Mouse (Mus musculus) kidney, embryonic 16.5 days (tissue): Measurements from ENCODE around the gene Pex1. TPM values are rescaled to one million over a fixed set of nuclear protein-coding genes. Genes with fewer than 3 reads are reported as not detected.

ENCODE experiments used
- ATAC-seq: fragments of 200-750 bp; cut with Nextera tagmentation; 2 replicates; pipeline ENCODE4 v1.8.0; 2017; ENCODE audit warnings: moderate TSS enrichment; ENCODE audit not compliant: low FRiP score, low TSS enrichment
- H3K27ac ChIP-seq: fragments of 300-500 bp; sonication (generic); 2 replicates; pipeline ENCODE4 v1.5.1; 2014; ENCODE audit warnings: low read length
- H3K27me3 ChIP-seq: fragments of 300-500 bp; sonication (generic); 2 replicates; pipeline ENCODE4 v1.6.1; 2014; ENCODE audit warnings: low read length, control low read depth, mixed read lengths; ENCODE audit not compliant: insufficient read depth
- H3K36me3 ChIP-seq: fragments of 300-500 bp; sonication (generic); 2 replicates; pipeline ENCODE4 v1.6.1; 2014; ENCODE audit warnings: low read length, control low read depth, mixed read lengths; ENCODE audit not compliant: insufficient read depth
- H3K4me1 ChIP-seq: fragments of 300-500 bp; sonication (generic); 2 replicates; pipeline ENCODE4 v1.6.1; 2014; ENCODE audit warnings: low read length, control low read depth, mixed read lengths; ENCODE audit not compliant: insufficient read depth
- H3K4me2 ChIP-seq: fragments of 300-500 bp; sonication (generic); replicated peaks from 2 replicates; pipeline ENCODE4 v1.6.1; 2014; ENCODE audit warnings: low read depth, low read length
- H3K4me3 ChIP-seq: fragments of 300-500 bp; sonication (generic); 2 replicates; pipeline ENCODE4 v1.5.1; 2014; ENCODE audit warnings: mild to moderate bottlenecking, low read length
- H3K9ac ChIP-seq: fragments of 300-500 bp; sonication (generic); replicated peaks from 2 replicates; pipeline ENCODE4 v1.6.1; 2014; ENCODE audit warnings: low read length
- H3K9me3 ChIP-seq: fragments of 300-500 bp; sonication (generic); 2 replicates; pipeline ENCODE4 v1.6.1; 2016; ENCODE audit warnings: low read length, control low read depth
- WGBS: fragments of 180-500 bp; shearing (Covaris S2); extraction: QIAGEN DNeasy Blood & Tissue Kit; methylation state at CpG from one replicate; pipeline ENCODE4 v1.1.7; 2014; 5-methylcytosine and 5-hydroxymethylcytosine counted together
- polyA plus RNA-seq: library from polyadenylated mRNA; unstranded; fragments of >200 nt; fragmentation: Nextera tagmentation; extraction: Ambion mirVana; gene quantifications from 2 replicates; pipeline ENCODE4 v1.2.1, GENCODE M21; 2015

Pex1 gene
- polyA plus RNA-seq, 1 experiment from 2014 or later: 14.3 TPM

DNA sequence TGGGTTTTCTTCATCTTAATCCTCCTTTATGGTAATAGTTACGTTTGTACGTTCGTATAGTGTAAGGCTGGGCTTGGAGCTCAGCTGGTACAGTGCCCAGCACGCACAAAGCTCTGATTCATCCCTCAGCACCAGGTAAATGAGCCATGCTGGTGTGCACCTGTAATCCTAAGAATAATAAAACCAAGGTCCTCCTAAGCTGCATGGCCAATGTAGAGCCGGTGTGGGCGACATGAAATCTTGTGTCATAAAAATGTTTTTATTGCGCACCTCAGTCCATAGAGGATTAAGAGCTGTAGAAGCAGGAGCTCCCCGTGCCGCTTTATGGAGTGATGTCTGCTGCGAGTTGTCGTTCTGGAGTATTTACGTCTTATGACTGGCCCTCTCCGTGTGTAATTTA, 37.4 kb downstream of the Pex1 start:
- ATAC-seq: no peak
- H3K36me3 ChIP-seq: peaks cover 19% of the 10 kb centered on the region
- no peaks in the 10 kb centered on the region for H3K9me3 ChIP-seq
- no peaks in the 10 kb centered on the region for H3K4me1 ChIP-seq
- no peak overlapping the region for H3K4me3 ChIP-seq
- H3K9ac ChIP-seq: no peak overlapping the region
- H3K27ac ChIP-seq: no peak overlapping the region
- 92% methylated on average over 13 of the region's 13 CpGs for WGBS
- H3K4me2 ChIP-seq: no peak overlapping the region
- H3K27me3 ChIP-seq: no peaks in the 10 kb centered on the region

DNA sequence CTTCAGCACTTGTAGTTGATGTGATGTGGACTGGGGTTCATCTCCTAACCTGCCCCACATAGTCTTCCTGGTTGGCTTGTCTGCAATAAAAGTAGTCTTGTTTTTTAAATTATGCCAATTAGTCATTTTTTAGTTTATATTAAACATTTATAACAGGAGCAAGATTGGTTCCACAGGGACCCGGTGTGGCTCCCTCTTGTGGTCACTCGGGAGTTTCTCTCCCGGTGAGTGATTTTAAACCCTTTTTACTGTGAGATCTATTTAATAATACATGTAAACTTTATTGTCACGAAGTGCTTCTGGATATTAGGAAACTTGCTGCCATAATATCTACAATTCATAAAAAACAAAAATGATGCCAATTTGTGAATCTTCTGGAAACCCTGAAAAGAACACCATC, 38.1 kb downstream of the Pex1 start:
- H3K9me3 ChIP-seq: no peaks in the 10 kb centered on the region
- H3K4me3 ChIP-seq: no peak overlapping the region
- no peak overlapping the region for H3K4me2 ChIP-seq
- no peaks in the 10 kb centered on the region for H3K27me3 ChIP-seq
- WGBS: 69% methylated on average over 4 of the region's 4 CpGs
- peaks cover 19% of the 10 kb centered on the region for H3K36me3 ChIP-seq
- ATAC-seq: no peak
- H3K4me1 ChIP-seq: no peaks in the 10 kb centered on the region
- no peak overlapping the region for H3K9ac ChIP-seq
- no peak overlapping the region for H3K27ac ChIP-seq

DNA sequence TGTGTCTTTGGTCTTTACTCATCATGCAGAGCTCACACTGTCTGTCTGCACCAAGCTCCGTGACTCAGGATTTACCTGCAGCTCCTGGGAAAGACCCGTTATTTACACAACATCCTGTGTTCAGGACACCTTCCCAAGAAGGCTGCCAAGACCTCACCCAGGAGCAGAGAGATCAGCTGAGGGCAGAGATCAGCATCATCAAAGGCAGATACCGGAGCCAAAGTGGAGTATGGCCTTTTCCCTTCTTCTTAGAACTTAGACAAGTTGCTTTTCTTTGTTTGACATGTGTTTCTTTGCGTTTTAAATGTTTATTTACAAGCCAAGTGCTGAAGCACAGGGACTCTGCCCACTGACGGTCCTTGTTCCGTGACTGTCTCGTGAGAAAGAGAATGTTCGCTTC, 39.4 kb downstream of the Pex1 start:
- no peak for ATAC-seq
- Histone ChIP-seq H3K9ac (no peak overlapping the region), H3K4me1 (no peaks in the 10 kb centered on the region), H3K27me3 (no peaks in the 10 kb centered on the region), H3K4me2 (no peak overlapping the region), H3K4me3 (no peak overlapping the region), H3K9me3 (no peaks in the 10 kb centered on the region), H3K27ac (no peak overlapping the region), H3K36me3 (peaks cover 20% of the 10 kb centered on the region)
- WGBS: 88% methylated on average over 8 of the region's 8 CpGs

DNA sequence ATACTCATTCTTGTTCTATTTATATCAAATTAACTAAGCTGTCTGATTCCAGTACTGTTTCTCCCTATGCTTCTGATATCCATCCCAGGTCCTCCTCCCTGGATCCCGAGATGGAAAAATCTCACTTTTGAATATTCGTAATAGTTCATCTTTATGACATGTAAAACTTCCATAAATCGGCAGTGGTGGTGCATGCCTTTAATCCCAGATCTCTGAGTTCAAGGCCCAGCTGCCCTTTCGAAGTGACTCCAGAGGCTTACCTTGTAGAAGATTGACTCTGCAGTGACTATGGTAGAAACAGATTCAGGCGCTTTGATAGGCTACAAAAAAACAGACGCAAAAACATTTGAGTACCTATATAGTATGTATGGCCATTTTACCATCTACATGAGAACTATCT, 48.8 kb downstream of the Pex1 start:
- H3K4me2 ChIP-seq: no peak overlapping the region
- no peak for ATAC-seq
- H3K4me3 ChIP-seq: no peak overlapping the region
- 93% methylated on average over 6 of the region's 6 CpGs for WGBS
- no peak overlapping the region for H3K27ac ChIP-seq
- no peaks in the 10 kb centered on the region for H3K27me3 ChIP-seq
- H3K36me3 ChIP-seq: peaks cover 32% of the 10 kb centered on the region
- peaks cover 6% of the 10 kb centered on the region; the same call in 1 of the 2 replicates for H3K4me1 ChIP-seq
- no peaks in the 10 kb centered on the region for H3K9me3 ChIP-seq
- no peak overlapping the region for H3K9ac ChIP-seq

DNA sequence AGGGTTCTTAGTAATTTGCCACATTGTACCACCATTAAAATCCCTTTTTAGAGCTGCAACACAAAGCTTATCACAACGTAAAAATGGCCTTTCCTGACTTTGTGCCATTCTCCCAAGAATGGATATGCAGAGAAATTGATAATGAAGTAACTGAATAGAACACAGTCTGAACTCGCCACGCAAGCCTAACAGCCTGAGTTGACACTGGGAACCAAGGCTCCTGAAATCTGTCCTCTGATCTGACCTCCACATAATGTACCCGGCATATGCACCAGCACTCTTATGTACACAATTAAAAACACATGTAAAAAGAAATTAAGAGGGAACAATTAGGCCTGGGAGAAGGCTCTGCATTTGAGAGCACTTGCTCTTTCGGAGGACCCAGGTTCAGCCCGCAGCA, 49.5 kb downstream of the Pex1 start:
- no peak overlapping the region for H3K9ac ChIP-seq
- H3K4me1 ChIP-seq: peaks cover 6% of the 10 kb centered on the region; the same call in 1 of the 2 replicates
- peaks cover 30% of the 10 kb centered on the region for H3K36me3 ChIP-seq
- ATAC-seq: no peak
- no peaks in the 10 kb centered on the region for H3K27me3 ChIP-seq
- H3K4me3 ChIP-seq: no peak overlapping the region
- no peaks in the 10 kb centered on the region for H3K9me3 ChIP-seq
- H3K4me2 ChIP-seq: no peak overlapping the region
- H3K27ac ChIP-seq: no peak overlapping the region
- WGBS: 82% methylated on average over 6 of the region's 6 CpGs

DNA sequence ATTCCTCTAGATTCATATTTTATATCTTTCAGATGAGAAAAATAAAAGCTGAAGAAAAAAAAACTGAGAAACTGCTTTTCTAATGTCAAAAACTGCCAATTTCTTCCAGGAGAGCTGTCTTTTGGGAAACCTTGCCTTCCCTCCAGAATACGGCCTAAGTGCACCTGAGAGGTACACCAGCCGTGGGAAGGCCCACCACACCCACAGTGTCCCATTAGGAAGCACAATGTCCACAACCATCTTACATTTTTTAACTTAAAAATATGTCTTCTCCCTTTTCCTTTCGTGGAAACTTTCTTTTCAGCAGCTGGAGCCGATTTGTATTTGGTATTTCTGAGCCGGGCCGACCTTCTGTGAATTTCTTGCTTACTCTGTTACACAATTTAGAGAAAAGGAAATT, 50.7 kb downstream of the Pex1 start:
- H3K36me3 ChIP-seq: peaks cover 21% of the 10 kb centered on the region
- no peaks in the 10 kb centered on the region for H3K9me3 ChIP-seq
- H3K27ac ChIP-seq: peak overlapping the region; percentile 29; the same call in 1 of the 2 replicates
- peaks cover 6% of the 10 kb centered on the region; the same call in 1 of the 2 replicates for H3K4me1 ChIP-seq
- H3K4me2 ChIP-seq: peak overlapping the region; percentile 88
- no peaks in the 10 kb centered on the region for H3K27me3 ChIP-seq
- 14% methylated on average over 6 of the region's 6 CpGs for WGBS
- H3K9ac ChIP-seq: peak overlapping the region; percentile 90
- ATAC-seq: no peak
- H3K4me3 ChIP-seq: peak overlapping the region; percentile 91

DNA sequence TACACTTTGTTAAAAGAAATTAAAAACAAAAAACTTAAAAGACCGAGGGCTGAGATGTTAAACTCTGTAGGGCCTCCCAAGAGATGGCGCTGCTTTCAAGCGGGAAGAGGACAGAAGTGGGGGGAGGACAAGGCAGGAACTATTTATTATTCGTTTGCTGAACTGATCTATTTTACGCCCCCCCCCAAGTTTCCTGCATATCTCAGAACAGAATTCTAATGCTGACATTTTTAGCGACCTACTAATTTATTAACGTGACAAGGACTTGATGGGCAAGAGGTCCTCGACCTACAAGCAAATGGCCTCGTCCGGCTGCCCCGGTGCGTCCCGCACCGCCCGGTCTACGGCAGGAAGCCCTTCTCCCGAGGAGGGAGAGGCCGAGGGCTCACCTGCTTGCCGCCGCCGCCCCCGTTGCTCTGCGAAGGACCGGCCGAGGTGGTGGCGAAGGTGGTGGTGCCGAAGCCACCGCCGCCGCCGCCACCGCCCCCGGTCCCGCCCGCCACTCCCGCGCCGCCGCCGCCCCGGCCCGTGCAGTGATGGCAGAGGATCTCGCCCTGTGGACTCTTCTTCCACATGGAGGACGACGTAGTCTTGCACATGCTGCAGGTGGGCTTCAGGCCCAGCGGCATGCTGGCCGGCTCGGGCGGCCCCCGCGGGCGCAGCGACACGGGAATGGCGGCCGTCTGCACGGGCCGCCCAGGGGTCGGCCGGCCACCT, 51.3 kb downstream of the Pex1 start:
- H3K27me3 ChIP-seq: no peaks in the 10 kb centered on the region
- peak overlapping the region; percentile 92 for H3K27ac ChIP-seq
- peaks cover 15% of the 10 kb centered on the region; the same call in 1 of the 2 replicates for H3K36me3 ChIP-seq
- H3K9me3 ChIP-seq: no peaks in the 10 kb centered on the region
- peak overlapping the region; percentile 90 for H3K9ac ChIP-seq
- peak; percentile 49 for ATAC-seq
- WGBS: under 1% methylated on average over 52 of the region's 60 CpGs
- peak overlapping the region; percentile 91 for H3K4me3 ChIP-seq
- H3K4me2 ChIP-seq: peak overlapping the region; percentile 88
- H3K4me1 ChIP-seq: peaks cover 6% of the 10 kb centered on the region; the same call in 1 of the 2 replicates

DNA sequence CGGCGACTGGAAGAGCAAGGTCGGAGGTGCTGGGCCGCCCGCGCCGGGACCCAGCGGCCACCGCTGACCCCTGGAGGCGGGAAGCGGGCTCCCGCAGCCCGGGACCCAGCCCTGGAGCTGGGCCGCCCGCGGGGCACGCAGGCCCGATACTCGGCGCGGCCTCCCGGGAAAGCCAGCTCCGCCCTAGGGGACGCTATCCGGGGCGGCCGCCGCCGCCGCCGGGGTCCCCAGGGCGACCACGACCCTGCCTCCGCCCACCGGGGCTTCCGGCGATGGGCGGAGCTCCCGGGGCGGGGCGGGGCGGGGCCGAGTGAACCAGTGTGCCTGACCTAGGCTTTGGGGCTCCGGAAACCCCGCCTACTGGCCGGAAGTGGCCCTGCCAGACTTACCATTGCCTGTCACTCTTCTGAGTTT, 51.8 kb downstream of the Pex1 start:
- peak overlapping the region; percentile 91 for H3K4me3 ChIP-seq
- H3K9ac ChIP-seq: peak overlapping the region; percentile 90
- 0% methylated on average over 4 of the region's 46 CpGs for WGBS

DNA sequence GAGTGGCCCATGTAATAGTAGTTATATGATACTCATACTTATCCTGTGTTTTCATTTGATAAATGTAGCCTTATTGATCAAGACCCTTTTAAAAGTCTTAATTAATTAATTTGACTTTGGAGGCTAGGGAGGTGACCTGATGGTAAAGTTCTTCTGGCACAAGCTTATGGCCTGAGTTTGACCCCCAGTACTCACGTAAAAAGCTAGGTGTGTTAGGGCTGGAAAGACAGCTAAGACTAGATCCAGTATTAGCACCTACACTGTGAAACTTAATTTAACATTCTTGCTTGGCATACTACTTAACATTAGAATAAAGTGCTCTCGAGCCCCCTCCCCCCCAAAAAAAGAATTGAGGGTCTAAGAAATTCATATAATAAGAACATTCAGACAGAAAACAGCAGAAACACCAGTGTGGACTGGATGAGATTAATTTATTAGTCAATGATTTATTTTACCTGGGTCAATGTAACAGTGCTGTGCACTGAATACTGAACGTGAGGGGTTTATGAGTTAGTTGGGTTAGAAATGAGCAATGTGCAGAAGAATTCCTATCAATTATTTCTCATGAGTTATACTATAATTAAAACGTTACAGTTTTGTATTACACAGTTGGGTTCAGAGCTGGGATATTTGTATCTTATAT, 52.5 kb downstream of the Pex1 start:
- peaks cover 12% of the 10 kb centered on the region; the same call in 1 of the 2 replicates for H3K36me3 ChIP-seq
- H3K27ac ChIP-seq: peak overlapping the region; percentile 73
- 29% methylated on average over 4 of the region's 4 CpGs for WGBS
- ATAC-seq: peak; percentile 52
- H3K4me1 ChIP-seq: peaks cover 6% of the 10 kb centered on the region; the same call in 1 of the 2 replicates
- H3K27me3 ChIP-seq: no peaks in the 10 kb centered on the region
- H3K9ac ChIP-seq: no peak overlapping the region
- peak overlapping the region; percentile 88 for H3K4me2 ChIP-seq
- no peaks in the 10 kb centered on the region for H3K9me3 ChIP-seq
- peak overlapping the region; percentile 10; the same call in 1 of the 2 replicates for H3K4me3 ChIP-seq

More for the DNA sequence above, 51.8 kb downstream of the Pex1 start:
- Histone ChIP-seq H3K27me3 (no peaks in the 10 kb centered on the region), H3K4me1 (peaks cover 6% of the 10 kb centered on the region; the same call in 1 of the 2 replicates), H3K27ac (peak overlapping the region; percentile 92), H3K36me3 (peaks cover 14% of the 10 kb centered on the region; the same call in 1 of the 2 replicates), H3K4me2 (peak overlapping the region; percentile 88), H3K9me3 (no peaks in the 10 kb centered on the region)
- peak; percentile 97 for ATAC-seq

DNA sequence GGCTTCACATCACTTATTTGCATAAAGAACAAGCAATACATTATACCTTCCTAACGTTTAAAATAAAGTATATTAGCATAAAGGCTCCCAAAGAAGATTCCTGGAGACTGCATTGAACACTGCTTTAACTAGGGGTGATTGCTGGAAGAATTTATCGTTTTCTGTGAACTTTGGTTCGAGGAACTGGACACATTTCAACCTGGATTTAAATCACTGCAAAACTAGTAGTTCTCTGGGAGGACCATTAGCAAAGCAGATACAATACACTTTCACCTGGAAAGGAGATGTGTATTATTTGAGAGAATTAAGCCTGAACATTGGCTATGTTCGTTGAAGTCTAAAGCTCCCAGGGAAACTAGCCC, 53.0 kb downstream of the Pex1 start:
- no peak overlapping the region for H3K4me3 ChIP-seq
- 57% methylated on average over 4 of the region's 4 CpGs for WGBS
- H3K9ac ChIP-seq: no peak overlapping the region
- no peaks in the 10 kb centered on the region for H3K9me3 ChIP-seq
- no peak overlapping the region for H3K27ac ChIP-seq
- peaks cover 6% of the 10 kb centered on the region; the same call in 1 of the 2 replicates for H3K4me1 ChIP-seq
- no peak for ATAC-seq
- H3K36me3 ChIP-seq: peaks cover 9% of the 10 kb centered on the region; the same call in 1 of the 2 replicates
- no peaks in the 10 kb centered on the region for H3K27me3 ChIP-seq
- H3K4me2 ChIP-seq: no peak overlapping the region
